Mouse (Mus musculus) cerebral cortex, adult 2 months (tissue): Measurements from ENCODE around the gene Dhx15.

ENCODE experiments used
- WGBS: fragments of 180-500 bp; shearing (Covaris S2); methylation state at CpG from one replicate; pipeline ENCODE4 v1.1.7; 2018; 5-methylcytosine and 5-hydroxymethylcytosine counted together

The Dhx15 gene

GRCm38 (mm10) chr5:52190371-52191179 is at the start of gene Dhx15:
TSS of gene Dhx15 (minus strand) at chr5:52190514.
- WGBS: 1% methylated on average over 53 of the region's 53 CpGs

- WGBS: 94% methylated on average over 5 of the region's 5 CpGs
Measured at GRCm38 (mm10) chr5:52238877-52239276, 48.6 kb upstream of the Dhx15 start.

GRCm38 (mm10) chr5:52237956-52238735 is 47.8 kb upstream of the Dhx15 start:
- WGBS: 69% methylated on average over 8 of the region's 8 CpGs

GRCm38 (mm10) chr5:52236585-52236984 is 46.3 kb upstream of the Dhx15 start:
- 87% methylated on average over 6 of the region's 6 CpGs for WGBS

- WGBS: 37% methylated on average over 7 of the region's 7 CpGs
Measured at GRCm38 (mm10) chr5:52234570-52234969, 44.3 kb upstream of the Dhx15 start.

GRCm38 (mm10) chr5:52233891-52234290 is 43.6 kb upstream of the Dhx15 start:
- 67% methylated on average over 2 of the region's 2 CpGs for WGBS

- WGBS: 87% methylated on average over 2 of the region's 2 CpGs
Measured at GRCm38 (mm10) chr5:52232611-52233010, 42.3 kb upstream of the Dhx15 start.

GRCm38 (mm10) chr5:52232199-52232598 is 41.9 kb upstream of the Dhx15 start:
- WGBS: 90% methylated on average over 2 of the region's 2 CpGs

GRCm38 (mm10) chr5:52230466-52230865 is 40.2 kb upstream of the Dhx15 start:
- 72% methylated on average over 7 of the region's 7 CpGs for WGBS

- 87% methylated on average over 3 of the region's 3 CpGs for WGBS
Measured at GRCm38 (mm10) chr5:52226677-52227076, 36.4 kb upstream of the Dhx15 start.

- WGBS: 93% methylated on average over 5 of the region's 5 CpGs
Measured at GRCm38 (mm10) chr5:52221596-52221995, 31.3 kb upstream of the Dhx15 start.

- WGBS: 60% methylated on average over 14 of the region's 14 CpGs
Measured at GRCm38 (mm10) chr5:52220013-52220804, 29.9 kb upstream of the Dhx15 start.

- 43% methylated on average over 6 of the region's 6 CpGs for WGBS
Measured at GRCm38 (mm10) chr5:52218238-52218637, 27.9 kb upstream of the Dhx15 start.

- 53% methylated on average over 7 of the region's 7 CpGs for WGBS
Measured at GRCm38 (mm10) chr5:52213143-52213900, 23.0 kb upstream of the Dhx15 start.

GRCm38 (mm10) chr5:52191180-52191468 is 810 bp upstream of the Dhx15 start:
- 44% methylated on average over 1 of the region's 1 CpGs for WGBS

GRCm38 (mm10) chr5:52189664-52190365 is 499 bp downstream of the Dhx15 start:
- under 1% methylated on average over 57 of the region's 63 CpGs for WGBS

GRCm38 (mm10) chr5:52188206-52188605 is 2.1 kb downstream of the Dhx15 start:
- 28% methylated on average over 3 of the region's 3 CpGs for WGBS

GRCm38 (mm10) chr5:52177326-52177725 is 13.0 kb downstream of the Dhx15 start:
- WGBS: 81% methylated on average over 1 of the region's 1 CpGs

- 14% methylated on average over 2 of the region's 2 CpGs for WGBS
Measured at GRCm38 (mm10) chr5:52168468-52168867, 21.8 kb downstream of the Dhx15 start.

- 94% methylated on average over 3 of the region's 3 CpGs for WGBS
Measured at GRCm38 (mm10) chr5:52149138-52149537, 41.2 kb downstream of the Dhx15 start.

- WGBS: 50% methylated on average over 4 of the region's 4 CpGs
Measured at GRCm38 (mm10) chr5:52147141-52147540, 43.2 kb downstream of the Dhx15 start.
